Mouse (Mus musculus) heart, postnatal 4 days (tissue): Measurements from ENCODE around the gene Smg7. TPM values are rescaled to one million over a fixed set of nuclear protein-coding genes. Genes with fewer than 3 reads are reported as not detected.
"Not testable (repeated sequence)": the region's sequence is repeated elsewhere in the genome, so short reads cannot be mapped to it uniquely, and the experiment has no call there.

Source experiments
- DNase-seq: peaks from one replicate; pipeline ENCODE4 v3.0.0; 2021
- total RNA-seq, 2 experiments: library from RNA; stranded (reverse); gene quantifications; 2 replicates each; pipeline ENCODE4 v1.2.3; 2021

The Smg7 gene
- 10 to 100 TPM; 49.7 to 54.8 TPM for total RNA-seq

DNA sequence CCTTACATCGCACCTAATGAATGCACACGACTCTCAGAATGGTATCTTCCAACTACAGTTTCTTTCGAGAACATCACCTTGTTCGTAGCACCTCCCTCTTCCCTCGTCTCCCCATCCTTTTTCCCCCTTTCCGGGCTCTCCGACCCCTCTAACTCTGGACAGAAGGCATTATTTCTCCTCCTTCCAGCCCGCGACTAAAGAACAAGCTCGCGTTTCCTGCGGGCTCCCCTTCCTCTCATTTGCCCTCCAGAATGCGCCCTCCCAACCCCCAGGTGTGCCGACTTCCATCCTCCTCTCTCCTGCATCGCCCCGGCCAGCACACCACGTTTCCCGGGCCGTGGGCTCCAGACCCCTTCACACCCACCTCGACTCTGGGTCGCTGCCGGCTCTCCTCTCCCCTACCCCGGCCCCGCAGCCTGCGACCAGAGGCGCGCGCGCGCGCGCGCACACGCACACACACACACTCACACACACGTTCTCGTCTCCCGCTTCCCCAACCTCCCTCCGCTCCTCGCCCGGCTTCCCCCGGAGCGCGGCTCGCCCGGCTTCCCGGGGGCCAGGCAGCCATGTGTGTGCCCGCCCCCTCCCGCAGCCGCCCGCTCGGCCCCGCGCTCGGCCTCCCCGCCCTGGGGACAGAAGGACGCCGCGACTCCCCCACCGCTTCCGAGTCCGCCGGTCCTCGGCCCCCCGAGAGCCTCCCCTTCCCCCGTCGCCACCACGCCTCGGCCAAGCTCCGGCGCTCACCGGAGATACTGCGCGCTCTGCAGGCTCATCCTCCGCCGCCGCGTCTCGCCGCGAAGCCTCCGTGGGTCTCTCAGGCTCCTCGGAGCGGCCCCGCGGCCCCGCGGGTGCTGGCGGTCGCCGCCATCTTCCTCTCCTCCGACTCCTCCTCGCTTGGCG lies at the start of gene Smg7:
Gene Smg7 (minus strand): TSS at position 882 of the 900 bp plus-strand sequence.
- no peak for DNase-seq

DNA sequence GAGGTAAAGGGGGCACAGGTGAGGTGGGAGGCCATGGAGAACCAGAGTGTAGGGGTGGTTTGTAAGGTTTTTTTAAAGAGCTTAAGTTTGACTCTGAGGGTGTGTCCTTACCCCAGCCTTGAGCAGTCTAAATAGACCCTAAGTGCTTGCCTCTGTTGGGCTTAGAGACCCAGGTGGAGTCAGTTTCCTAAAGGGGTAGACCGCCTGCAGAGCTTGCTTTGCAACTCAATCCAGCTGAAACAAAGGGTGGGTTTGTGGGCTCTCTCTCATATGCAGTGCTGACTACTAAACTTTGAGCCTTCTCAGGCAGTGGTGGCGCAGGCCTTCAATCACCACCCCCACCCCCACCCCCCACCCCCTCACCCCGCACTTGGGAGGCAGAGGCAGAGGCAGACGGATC lies 40.5 kb upstream of the Smg7 start:
- no peak for DNase-seq

DNA sequence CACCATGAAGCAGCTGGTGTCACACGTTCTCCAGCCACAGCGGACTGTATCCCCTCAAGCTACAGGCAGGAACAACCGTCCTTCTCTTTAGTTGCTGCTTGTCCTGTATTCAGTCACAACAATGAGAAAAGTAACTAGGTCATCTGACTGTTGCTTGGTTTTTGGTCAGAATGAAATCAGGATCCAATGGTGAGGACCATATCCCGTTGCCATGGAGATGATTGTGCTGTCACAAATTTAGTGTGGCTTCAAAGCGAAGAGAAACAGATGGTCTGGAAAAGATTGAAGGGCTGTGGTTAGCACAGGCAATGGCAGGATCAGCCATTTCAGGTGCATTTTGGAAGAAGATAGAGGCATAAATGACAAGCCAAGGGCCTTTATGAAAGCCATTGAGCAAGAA lies 33.9 kb upstream of the Smg7 start:
- DNase-seq: no peak

DNA sequence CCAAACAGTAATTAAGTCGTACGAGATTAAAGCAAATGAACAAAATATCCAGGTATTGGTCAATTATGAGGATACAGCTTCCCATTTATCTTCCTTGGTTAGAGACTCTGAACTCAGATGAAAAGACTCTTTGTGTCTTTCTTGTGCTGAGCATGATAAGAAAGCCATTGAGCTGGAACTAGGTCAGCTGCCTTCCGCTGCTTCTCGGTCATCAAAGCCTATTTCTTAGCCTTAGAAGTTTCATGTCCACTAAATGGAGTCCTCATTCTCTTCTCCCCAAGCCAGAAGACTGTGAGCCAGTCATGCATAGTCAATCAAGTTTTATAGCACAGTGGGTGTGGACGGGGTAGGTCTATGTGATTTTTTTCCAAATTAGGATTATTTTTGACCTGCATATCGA lies 33.0 kb upstream of the Smg7 start:
- DNase-seq: no peak

DNA sequence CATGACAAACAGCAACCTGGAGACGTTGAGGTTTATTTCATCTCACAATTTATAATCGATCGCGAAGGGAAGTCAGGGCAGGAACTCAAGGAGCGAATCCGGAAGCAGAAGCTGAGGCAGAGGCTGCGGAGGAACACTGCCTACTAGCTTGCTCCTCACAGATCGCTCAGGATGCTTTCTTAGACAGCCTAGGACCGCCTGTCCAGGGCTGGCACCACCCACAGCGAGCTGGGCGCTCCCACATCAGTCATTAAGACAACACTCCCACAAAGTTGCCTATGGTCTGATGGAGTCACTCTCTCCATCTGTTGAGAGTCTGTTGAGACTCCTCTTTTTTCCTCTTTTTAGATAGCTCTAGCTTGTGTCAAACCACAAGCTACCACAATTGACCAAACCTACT lies 31.5 kb upstream of the Smg7 start:
- no peak for DNase-seq

DNA sequence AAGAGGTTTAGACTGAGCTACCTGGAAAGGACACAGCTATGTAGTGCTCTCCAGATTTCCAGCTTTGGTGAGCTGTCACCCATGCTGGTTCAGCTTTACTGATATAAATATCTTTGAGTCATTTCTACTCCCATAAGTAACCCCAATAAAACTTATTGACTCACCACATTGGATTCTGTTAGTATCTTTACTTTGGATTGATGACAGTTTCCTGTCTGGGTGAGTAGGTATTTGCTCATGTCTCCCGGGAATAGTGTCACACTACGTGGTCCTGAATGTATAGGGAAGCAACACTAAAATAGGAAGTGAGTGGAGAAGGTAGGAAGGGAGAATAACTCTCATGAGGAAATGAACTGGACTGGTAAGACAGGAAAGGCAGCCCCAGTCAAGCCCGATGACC lies 19.3 kb upstream of the Smg7 start:
- no peak for DNase-seq

DNA sequence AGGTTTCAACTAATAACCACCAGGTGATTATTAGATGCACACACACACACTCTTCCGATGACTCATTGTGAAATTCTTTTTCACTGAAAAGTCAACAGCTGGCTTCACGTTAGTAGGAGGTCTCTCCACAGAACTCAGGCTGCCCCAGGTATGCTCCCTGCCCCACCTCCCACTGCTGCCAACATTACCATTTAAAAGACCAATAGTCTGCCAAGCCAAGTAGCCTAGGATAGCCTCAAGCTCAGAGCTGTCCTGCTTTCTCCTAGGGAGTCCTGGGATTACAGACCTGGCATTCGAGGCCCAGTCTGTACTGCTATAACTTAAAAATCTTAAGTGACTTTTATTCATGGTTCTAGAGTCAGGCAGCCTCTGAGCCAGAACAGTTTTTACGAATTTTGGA lies 15.2 kb upstream of the Smg7 start:
- no peak for DNase-seq

DNA sequence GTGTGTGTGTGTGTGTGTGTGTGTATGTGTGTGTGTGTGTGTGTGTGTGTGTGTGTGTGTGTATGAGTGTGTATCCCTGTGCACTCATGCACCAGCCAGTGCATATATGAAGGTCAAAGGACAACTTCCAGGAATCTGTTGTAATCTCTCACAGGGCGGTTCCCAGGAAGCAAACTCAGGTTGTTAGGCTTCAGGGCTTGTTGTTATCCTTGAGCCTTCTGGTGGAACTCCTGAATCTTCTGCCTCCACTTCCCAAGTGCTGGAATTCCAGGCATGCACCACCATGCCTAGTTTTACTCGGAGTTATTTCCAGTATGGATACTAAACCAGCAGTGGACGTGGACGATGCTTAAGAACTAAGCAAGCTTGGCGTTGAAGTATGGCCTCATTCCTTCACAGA lies 14.5 kb upstream of the Smg7 start:
- DNase-seq: no peak

DNA sequence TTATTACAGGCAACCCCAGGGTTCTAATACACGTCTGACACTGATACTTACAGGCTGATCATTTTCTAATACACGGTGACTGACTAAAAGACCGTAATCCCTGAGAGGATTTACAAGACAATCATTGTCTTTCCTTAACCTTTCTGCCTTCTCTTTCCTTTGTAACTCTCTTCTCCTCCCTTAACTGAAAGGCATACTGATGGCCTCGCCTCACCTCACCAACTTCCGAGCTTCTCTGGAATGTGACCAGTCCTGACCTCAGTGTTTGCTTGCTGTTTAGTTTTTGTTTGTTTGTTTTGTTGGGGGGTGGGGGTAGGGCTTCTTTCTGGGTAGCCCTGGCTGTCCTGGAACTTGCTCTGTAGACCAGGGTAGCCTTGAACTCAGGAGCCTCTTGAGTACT lies 13.3 kb upstream of the Smg7 start:
- no peak for DNase-seq

DNA sequence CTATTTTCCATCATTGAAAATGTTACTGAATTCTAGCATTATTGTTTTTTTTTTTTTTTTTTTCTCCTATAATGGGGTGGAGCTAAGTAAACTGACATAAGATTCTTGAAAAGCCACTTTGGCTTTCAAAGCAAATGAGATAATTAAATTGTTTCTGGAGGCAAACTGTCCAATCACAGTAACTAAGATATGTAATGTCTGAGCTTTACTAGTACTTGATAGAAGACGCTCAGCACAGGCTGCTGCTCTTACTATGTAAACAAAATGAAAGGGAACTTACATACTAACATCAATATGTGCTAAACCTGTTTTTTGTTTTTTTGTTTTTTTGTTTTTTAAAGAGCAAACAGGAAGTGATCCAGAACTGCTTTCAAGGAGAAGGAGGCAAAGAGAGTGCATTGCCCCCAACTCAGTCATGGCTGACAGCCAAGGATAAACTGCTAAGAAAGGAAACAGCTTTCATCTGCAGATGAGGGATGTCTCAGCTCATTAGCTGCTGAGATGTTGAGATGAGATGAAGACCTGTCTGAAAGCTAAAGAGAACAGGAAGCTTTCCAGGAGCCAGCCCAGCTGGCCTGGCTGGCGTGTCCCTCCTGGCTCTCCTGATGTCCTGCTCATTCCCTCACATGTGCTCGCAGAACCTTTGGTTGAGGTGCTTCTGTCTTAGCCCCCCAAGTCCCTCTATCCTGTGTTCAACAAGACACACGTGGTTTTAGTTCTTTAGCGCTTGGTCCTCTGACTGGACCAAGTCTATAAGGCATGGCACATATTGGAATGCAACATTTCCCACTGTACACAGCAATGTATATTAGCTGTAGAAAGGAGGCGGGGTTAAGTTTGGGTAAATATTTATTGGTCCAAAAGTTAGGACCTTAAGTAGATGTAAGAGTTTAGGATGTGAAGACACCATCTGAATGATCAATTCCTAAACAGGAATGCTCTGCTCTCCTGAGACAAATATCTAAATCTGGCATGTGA lies 11.3 kb upstream of the Smg7 start:
- no peak for DNase-seq

DNA sequence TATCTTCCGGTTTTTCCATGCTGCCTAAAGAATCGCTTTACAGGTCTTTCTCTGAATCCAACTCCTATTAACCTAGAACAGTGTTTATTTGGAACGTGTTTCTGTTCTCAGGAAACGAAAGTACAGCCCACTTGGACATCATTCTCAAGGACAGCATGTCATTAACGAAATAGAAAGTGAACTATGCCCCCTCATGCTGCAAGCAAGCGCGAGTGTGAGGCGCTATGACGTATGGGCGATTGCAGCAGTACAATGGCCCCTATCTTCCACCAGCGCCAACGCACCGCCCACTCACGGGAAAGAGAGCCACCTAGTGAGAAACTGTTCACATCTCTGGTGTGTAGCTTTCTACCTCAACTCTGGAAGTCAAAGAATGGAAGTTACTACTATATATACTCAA lies 2.0 kb upstream of the Smg7 start:
- peak; percentile 85 for DNase-seq

DNA sequence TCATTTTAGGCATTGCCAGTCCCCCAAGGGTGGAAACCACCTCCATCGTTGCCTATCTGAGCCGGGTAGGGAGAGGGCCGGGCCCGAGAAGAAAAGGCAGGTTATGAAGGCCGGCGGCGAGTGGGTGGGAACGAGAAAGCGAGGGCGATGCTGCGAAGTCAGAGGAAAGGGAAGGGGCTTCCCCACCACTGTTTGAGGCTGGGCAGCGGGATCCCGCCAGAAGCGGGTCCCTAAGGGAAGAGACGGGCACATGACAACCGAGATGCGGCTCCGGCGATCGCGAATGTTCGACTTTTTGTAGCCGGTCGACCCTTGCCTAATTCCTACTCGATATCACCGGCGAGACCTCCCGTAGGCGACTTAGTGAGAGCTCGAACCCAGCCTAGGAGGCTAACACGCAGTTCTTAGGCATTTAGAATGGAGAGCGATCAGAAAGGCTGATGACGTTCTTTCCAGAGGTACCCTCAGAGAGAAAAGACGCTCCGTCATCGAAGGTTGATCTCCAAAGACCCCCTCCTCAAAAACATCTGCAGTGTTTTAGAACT lies 1.2 kb upstream of the Smg7 start:
- DNase-seq: peak; percentile 54

DNA sequence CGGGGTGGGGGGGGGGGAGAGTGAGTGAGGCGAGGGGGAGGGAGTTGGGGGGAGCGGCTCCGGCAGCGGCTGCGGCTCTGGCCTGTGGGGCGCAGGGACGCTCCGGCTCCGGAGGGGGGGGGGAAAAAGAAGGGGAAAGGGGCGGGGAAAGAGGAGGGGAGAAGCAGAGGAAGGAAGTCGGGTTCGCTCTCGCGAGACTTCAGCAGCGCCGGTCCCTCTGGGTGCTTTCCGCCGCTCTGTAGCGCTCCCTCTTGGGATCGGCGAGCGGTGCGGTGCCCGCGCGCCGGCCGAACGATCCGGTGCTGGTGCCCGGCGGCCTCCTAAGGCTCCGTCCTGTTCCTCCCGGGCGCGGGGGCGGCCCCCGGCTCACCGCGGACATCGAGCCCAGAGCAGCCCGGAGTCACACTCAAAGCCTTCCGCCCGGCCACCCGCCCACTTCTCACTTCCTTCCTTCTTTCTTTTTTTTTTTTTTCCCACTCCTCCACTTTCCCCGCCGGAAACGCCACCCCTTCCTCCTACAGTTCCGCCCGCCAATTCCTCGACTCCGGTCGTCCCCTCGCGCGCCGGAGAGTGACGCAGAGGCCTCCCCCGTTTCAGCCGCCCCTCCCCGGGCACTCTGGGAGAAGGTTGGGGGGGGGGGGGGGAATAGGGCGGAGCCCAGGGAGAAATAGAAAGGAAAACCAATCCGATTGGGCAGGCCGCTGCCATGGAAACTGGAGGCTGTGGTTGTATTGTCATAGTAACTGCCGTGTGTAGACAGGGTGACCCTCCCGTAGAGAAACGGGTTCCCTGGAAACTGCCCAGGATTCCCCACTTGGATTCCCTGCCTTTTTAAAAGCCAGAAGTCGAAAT lies 445 bp upstream of the Smg7 start:
- peak; percentile 97 for DNase-seq

DNA sequence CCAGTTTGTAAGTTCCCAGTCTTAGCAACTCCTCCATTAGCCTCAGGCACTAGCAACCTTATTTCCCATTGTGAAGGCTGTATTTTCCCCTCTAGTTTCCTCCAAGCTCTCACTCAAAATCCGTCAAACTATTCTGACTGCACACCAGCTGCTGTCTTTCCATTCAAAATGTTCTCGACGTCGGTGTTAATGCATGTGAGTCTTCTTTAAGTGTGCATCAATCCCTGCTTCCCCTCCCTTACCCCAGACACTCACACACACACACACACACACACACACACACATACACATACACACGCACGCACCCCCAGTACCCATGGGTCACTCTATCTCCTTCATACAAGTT lies 1.1 kb downstream of the Smg7 start:
- DNase-seq: no peak

DNA sequence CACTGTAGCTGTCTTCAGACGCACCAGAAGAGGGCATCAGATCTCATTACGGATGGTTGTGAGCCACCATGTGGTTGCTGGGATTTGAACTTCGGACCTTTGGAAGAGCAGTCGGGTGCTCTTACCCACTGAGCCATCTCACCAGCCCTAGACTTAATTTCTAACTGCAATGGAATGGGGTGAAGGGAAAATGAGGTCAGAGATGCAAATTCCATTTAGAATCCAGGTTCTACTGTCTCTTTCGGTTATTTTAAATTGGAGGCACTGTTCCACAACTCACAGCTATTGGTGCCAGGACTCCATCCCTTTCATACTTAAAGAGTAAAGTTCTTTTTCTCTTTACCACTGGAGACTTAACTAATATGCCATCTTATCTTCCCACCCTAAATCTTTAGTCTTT lies 14.4 kb downstream of the Smg7 start:
- DNase-seq: not testable (repeated sequence)

DNA sequence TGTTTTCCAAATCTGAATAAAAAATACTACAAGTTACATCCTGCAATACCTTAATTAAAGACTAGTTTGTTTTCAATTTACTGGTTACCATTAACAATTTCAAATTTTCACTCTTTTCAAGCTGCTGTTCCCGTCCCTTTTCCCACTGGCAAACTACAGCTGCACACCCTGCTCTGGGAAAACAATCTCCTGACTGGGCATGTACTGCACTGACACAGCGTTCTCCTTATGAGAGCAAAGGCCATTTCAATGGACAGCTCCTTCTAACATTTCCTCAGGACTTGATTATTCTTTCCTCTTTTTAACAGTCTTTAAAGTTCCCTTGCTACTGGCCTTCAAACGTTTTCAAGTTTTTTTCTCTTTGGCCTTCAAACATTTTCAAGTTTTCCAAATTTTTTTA lies 31.4 kb downstream of the Smg7 start:
- DNase-seq: no peak

DNA sequence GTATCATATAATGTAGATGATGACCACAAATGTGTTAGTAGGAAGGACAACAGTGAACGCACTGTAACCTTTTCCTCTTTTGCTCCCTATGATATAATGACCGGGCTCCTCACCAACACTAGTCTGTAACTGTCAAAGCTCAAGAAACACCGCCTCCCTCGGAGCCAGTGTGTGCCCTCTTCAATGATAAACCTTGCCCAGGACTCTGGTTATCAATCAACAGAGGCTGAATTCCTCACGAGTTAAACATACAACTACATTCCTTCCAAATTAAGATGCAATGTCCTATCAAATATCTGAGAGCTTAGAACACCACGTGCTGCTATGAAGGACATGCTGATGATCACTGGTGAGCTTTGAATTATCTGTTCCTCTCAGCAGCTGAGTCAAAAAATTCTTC lies 32.5 kb downstream of the Smg7 start:
- no peak for DNase-seq

DNA sequence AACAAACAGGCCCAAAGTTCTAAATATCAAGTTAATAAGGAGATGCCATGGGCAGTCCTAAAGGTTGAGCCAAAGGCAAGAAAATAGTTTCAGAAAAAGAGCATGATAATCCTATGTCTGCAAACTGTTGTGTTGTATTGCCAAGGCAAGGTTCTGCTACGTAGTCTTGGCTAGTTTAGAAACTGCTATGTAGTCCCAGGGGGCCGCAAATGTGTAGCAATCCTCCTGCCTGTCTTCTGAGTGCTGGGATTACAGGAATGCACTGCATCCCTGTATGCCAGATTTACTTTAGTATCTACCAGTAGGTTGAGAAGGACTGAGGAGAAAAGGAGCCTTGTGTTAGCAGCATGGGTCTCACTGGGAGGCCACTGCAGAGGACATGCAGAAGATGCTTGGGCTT lies 55.6 kb downstream of the Smg7 start:
- no peak for DNase-seq

DNA sequence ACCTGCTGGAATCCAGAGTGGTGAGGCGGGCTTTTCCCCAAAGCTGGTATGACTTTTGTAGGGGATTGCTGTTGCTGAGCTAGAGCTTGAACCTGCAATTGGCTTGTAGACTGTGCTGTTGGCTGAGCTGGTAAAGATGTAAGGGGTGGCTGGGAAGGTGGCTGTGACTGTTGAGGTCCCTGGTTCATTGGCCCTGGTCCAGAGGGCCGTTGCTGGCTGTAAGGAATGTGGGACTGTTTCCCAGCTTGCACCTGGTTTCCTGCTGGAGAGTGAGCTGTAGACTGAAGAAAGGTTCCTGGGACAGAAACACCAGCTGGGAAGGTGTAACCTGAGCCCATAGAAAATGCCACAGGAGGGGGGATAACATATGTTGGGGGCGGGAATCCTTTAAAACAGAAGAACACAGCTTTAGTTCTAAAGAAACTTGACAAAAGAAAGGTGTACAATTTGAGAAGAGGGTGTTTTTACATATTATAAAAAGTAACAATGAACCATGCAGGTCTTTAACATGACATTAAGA lies 57.2 kb downstream of the Smg7 start:
- DNase-seq: no peak

DNA sequence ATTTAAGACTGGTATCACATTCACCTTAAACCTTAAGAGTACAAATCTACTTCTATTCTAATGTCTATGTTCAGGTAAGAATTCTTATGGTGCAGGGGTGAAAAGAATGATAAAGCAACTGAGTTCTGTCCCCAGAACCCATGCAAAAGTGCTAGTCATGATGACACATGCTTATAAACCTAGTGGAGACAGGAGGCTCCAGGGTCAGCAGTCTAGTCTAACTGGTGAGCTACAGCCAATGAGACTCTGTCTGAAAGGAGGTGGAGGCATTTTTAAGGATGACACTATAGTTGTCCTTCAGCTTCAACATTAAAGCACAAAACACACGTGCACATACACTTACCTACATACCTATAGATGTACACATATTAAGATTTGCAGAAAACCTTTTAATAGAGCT lies 57.8 kb downstream of the Smg7 start:
- DNase-seq: no peak

DNA sequence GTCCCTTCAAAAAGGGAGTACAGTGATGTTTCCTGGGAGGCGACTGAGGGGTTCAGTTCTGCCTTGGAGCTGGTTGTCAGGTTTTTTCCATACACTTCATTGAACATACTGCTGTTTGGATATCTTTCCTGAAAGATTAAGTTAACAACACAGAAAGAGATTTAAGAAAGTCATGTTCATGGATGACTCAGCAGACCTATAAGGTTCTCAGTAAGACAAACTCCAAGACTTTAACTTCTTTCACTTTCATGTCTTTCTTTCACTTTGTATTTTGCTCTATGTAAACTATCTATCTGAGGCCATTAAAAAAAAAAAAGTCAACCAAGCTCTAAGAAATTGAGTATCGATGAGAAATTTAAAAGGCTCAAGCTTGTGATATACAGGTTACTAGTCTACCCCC lies 61.4 kb downstream of the Smg7 start:
- no peak for DNase-seq

DNA sequence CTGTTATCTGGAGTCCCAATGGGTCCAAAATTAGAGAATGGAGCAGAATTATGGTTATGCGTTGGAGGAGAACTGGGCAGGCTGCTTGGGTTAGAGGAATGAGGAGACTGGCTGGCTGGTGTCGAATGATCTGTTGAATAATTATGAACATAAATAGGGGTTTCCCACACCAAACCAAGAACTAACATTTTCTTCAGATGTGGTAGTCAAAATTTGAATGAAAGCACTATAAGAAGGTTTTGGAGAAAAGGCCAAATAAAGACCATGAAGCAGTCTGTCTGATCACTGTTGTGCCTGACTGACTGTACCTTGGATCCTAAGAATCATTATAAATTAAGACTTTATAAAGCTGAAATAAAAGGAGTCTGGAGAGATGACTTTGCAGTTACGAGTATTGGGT lies 62.1 kb downstream of the Smg7 start:
- no peak for DNase-seq
